Mouse (Mus musculus) liver, adult 2 months (tissue): Measurements from ENCODE around the gene Gm9857.

Source experiments
- CTCF ChIP-seq: fragments of 200-500 bp; IDR thresholded peaks from 2 replicates; pipeline ENCODE4 v1.5.1; 2011; ENCODE audit warnings: low read depth, low read length, control low read depth
- POLR2A ChIP-seq: fragments of 200-500 bp; IDR thresholded peaks from 2 replicates; pipeline ENCODE4 v1.6.1; 2011; ENCODE audit warnings: low read length, control low read depth; ENCODE audit not compliant: insufficient read depth; ENCODE audit errors: extremely low read depth

DNA sequence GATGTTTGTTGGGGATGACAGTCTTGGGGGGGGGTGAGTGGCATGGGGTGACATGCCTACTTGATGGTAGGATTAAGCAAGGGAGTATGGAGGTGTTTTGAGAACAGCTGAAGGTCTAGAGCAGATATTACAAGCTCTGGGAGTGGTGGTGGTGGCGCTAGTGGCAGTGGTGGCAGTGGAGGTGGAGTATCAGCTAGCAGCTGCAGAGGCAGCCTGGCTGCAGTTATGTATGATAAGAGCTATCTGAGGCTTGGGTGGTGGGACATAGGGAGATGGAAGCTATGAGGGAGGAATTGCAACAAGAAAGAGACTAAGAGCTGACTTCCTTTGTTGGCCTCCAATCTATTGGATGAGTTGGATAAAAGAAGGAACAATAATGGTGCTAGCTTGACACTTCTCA is 18.4 kb downstream of the Gm9857 start:
- TF ChIP-seq CTCF (no peak), POLR2A (no peak)
